Mouse (Mus musculus) erythroid progenitor cell, adult 5-6 weeks (primary cell): ENCODE data around the gene Srd5a1. TPM values are rescaled to one million over a fixed set of nuclear protein-coding genes. Genes with fewer than 3 reads are reported as not detected.
"Not testable (repeated sequence)": the region's sequence is repeated elsewhere in the genome, so short reads cannot be mapped to it uniquely, and the experiment has no call there.

Source experiments
- ATAC-seq: replicated peaks from 2 replicates; pipeline ENCODE4 v1.8.0; 2016; ENCODE audit warnings: moderate number of reproducible peaks, mild to moderate bottlenecking, moderate TSS enrichment, inconsistent platforms; ENCODE audit not compliant: poor library complexity, low FRiP score, severe bottlenecking
- total RNA-seq, 2 experiments: library from RNA; stranded (forward) in 1 of 2; stranded (reverse) in 1 of 2; fragments of 150-400 nt in 1 of 2; fragments of 186-747, 209-891 nt in 1 of 2; gene quantifications; 2 replicates each; pipeline versions ENCODE4 v1.2.3 to v1.2.4; 2015 to 2017; ENCODE audit warnings: low replicate concordance in 2 of 2

The Srd5a1 gene
- total RNA-seq, 2 experiments from 2014 or later = 2.1 TPM; not detected in 1

DNA sequence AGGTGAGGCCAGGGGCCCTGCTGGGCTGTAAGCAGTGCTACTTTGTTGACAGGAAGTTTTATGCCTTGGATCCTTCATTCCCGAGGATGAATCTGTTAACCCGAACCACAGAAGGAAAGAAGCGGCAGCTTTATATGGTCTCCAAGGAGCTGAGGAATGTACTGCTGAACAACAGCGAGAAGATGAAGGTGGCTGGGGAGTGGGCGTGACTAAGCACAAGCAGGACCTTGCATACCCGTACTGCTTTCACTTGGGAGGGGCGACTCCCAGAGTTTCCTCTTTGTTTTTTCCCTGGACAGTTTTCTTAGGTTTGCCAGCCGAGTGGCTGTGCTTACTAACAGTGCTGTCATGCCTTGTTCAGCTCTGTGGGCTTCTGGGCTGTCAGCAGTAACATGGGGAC, 19.3 kb upstream of the Srd5a1 start:
- no peak for ATAC-seq

DNA sequence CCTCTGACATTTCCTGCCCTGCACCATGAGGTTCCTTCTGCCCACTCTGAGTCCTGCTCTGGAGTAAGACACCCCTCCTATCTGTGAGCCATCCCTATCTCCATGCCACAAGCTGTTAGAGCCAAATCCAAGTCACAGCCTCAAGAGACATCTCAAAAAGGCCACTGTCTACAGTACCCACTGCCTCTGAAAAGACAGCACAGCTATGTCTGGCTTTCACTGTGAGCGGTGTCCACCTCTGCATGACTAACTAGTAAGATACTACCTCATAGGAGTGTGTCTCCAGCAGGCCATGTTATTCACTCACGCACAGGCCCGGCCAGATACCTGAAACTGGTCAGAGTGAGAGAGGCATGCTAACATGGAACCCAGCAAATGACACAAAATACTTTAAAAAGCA, 16.7 kb upstream of the Srd5a1 start:
- no peak for ATAC-seq

DNA sequence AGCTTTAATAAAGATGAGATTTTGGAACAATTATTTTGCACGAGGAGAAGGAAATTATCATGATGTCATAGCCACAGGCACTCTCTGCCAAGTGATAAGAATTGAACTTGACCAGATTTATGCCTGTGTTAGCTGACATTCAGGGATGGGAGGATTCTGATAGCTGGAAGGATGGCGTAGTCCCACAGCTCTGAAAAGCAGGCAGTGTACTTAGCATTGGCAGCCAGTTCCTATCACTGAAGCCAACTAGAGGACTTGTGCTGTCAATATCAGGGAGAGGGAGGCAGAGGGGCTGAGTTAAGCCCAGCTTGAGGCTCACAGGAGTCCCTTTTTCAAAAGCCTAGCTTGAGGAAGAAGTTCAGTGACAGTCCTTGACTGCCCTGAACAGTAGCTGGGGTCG, 13.3 kb upstream of the Srd5a1 start:
- no peak for ATAC-seq

DNA sequence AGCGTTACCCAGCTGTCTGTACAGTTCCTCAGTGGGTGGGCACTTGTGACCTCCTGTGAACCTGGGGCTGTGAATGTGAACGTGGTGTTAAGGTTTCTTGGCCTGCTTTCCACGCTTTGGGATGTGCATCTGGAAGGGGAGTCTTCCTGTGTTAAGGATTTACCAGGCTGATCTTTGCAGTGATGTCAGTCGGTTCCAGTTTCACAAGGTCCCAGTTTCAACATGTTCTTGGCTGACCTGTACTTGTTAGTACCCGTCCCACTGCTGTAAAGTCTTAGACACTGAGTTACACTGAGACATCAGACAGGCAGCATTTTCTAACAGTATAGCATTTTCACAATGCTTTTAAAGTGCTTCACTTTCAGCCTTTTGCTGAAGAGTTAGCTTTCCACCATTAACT, 12.6 kb upstream of the Srd5a1 start:
- no peak for ATAC-seq

DNA sequence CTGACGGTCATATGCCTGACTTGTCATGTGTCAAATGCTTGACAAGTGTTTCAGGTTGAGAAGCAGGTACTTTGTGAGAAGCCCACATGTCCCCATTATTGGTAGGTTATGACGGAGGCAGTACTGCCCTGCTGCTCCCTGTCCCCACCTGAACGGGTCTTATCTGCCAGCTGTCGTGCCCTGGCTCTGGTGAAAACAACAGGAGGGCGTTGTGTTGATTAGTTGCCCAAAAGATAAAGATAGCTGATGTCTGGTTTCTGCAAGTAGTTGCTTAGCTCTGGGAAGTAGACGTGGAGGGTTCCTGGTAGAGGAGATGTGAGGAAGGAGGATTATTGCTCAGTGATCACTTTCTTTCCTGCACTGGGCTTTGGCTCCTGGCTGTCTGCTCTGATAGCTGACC, 5.5 kb upstream of the Srd5a1 start:
- ATAC-seq = no peak

DNA sequence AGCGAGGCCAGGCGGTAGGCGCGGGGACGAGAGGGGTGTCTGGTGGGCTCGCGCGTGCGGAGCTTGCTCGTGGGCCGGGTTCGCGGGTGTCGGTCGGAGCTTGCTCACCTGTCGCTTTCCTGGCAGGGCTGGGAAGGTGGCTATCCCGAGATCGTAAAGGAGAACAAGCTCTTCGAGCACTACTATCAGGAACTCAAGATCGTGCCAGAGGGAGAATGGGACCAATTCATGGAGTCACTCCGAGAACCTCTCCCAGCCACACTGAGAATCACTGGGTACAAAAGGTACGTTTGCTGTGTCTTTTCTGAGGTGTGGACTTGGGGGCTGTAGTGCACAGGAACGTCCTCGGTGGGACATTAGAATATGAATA, 918 bp upstream of the Srd5a1 start:
- ATAC-seq = no peak

DNA sequence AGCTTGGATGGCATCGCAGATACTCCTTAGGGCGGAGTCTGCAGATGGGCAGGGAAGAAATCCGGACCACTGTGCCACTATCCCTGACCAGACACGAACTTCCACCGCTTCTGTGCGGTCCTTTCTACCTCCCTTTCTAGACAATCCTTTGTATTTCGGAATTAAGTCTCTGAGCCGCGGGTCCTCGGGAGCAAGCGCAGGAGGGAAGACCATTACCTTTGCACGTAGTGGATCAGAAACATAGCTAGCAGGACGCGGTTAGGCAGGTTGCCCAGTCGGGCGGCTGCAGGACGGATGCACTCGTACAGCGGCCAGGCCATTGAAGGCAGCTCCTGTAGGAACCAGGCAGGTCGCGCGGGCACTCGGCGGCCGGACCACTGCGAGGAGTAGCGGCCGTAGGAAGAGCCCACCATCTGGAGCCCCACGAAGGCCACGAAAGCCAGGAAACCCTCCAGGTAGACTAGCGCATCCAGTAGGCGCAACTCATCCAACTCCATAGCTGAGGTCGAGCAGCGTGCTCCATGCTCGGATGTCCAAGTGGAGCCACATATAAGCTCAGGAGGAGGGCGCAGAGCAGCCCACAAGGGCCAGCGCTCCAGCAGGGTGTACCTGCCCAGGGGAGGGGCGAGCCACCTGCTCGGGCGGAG, 368 bp downstream of the Srd5a1 start:
- peak; percentile 43 for ATAC-seq

DNA sequence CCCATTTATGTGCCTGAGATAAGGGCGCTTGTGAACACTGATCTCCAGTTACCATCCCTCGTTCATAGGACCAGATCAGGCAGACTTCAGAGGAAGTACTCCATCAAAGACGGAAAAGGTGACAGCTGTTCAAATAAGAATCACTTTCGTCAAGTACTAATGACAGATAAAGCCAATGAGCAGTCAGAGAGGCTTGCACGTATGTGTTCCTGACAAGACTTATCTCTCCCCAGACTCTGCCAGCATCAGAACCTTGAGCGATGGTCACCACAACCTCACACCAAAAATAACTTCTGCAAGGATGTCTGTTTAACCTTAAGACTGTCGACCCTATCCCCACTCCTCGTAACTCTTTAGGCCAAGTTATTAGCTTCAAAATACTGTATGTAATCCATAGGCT, 2.5 kb downstream of the Srd5a1 start:
- ATAC-seq = no peak

DNA sequence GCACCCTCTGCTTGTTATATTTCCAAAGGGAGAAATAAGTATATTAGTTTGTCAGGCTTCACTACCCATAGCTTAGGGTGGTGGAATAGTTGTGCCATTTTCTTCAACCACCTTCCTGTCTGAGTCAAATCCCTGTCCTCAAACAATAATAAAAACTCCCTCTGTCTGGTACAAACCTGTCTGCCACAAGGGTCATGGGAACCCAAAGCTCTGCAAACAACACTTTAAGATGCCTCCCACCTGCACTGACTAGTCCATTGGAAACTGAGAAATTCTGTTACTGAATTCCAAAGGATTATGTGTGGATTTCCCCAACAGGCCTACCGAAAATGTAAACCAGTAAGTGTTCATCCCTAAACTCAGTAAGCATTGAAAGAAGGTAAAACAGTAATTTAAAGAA, 6.6 kb downstream of the Srd5a1 start:
- no peak for ATAC-seq

DNA sequence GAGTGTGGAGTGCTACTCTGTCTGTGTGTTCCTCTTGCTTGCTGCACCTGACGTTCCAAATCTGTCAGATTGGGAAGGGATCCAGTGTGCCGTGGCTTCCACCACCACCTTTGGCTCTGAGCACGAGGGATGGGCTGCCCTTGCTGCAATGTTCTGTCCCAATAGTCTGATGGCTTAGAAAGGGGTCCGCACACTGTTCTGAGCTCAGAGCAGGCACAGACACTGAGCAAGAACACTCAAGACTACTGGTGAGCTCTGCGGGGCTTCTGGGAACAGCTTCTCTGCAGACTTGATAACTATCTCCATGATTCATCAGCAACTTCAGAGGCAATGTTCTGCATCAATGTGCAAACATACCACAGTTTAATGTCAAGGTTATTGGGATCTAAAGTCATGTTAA, 9.9 kb downstream of the Srd5a1 start:
- no peak for ATAC-seq

DNA sequence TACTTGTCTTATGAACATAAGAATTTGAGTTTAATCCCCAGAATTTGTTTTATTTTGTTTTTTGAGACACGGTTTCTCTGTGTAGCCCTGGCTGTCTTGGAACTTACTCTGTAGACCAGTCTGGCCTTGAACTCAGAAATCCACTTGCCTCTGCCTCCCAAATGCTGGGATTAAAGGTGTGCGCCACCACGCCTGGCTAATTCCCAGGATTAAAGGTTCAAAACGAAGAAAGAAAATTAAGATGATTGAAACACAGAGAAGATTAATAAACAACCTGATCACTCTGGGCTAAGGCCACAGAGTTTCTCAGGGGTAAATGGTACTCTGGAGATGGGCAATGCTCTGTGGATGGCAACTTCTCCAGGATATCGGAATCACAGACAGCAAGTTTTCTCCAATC, 10.4 kb downstream of the Srd5a1 start:
- ATAC-seq = not testable (repeated sequence)

DNA sequence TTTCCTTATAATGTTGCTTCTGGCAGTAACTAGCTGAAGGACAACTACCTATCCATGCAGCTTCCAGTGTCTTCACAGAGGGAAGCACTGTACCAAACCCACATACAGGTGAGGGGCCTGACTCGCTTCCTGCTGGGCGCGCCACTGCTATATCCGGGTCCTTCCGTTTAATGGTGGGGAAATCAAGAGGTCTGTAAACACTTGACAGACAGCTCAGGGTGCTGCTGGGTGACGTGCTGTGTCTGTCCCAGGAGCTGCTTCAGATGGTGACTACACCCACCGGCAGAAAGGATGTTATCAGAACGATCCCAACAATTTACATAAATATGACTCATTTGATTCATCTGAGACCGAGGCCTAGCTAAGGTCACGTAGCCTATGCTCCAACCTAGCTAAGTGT, 12.4 kb downstream of the Srd5a1 start:
- no peak for ATAC-seq

DNA sequence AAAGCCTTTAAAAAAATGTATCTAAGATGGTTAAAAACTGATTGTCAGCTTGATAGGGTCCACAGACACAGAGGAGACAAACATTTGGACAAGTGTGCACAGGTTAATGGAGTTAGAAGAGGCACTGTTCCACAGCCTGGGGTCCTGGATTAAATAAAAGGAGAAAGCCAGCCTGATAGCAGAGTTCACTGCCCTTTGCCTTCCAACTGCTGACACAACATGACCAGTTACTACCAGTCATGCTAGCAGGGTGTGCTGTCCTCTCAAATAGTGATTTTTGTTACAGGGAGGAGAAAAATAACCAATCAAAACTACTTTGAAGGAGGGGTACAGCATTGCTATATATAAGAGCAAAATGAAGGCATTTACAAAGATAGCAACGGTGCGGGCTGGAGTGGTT, 14.7 kb downstream of the Srd5a1 start:
- no peak for ATAC-seq

DNA sequence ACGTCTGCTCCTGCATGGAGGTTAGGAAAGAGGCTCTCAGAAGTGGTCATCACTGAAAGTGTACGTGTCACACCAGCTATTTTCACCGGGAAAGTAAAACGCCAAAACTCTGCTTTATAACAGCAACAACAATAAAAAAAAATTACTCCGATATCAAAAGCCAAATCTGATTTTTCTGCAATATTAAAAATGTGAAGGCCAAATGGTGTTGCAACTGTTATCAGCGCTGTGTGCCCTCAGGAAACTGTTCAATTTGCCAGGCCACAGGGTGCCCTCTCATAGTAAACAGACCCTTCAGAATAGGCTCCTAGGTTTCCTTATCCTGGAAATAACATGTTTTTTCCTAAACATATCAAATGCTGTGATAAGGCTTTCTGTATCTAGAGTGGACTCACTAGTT, 15.3 kb downstream of the Srd5a1 start:
- ATAC-seq = no peak

DNA sequence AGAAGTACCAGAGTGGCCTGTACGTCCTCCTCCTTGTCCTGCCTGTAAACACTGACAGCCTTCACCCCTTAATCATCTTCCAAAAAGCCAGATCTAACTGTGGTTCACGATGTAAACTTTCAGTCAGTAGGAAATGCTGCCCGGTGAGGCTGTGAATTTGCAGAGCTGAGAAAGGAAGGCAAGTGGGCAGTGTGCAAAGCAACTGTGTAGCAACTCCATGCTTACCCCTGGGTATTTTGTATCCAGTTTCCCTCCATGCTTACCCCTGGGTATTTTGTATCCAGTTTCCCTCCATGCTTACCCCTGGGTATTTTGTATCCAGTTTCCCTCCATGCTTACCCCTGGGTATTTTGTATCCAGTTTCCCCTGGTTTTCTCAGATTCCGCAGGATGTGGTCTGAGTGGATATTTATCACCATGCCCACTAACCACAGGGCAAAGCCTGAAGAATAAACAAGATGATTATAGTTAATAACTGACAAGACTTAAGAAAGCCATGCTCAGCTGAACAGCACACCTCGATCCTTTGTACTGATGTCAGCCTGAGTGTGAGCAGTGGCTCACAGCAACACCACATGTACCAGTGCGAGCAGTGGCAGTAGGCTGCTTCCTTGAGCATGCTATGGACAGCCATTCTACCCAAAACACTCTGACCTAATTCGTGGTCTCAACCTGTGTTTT, 16.5 kb downstream of the Srd5a1 start:
- no peak for ATAC-seq

DNA sequence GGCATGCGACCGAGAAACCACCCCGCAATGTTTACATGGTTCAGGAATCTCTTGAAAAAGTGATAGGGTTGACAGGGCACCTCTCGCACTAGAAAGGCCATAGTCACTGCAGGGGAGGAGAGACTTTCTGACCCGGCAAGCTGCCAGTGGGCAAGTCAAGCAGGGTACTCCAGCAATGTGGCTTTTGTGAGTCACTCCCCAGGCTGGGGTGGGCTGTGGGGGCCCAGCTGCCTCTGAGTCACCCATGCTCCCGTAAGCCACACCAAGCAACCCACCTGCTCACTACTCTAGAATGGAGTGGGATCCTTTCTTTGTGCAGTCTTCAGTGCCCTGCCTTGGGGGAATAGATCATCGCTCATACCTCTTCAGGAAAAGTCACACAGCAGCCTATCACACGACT, 17.8 kb downstream of the Srd5a1 start:
- no peak for ATAC-seq

DNA sequence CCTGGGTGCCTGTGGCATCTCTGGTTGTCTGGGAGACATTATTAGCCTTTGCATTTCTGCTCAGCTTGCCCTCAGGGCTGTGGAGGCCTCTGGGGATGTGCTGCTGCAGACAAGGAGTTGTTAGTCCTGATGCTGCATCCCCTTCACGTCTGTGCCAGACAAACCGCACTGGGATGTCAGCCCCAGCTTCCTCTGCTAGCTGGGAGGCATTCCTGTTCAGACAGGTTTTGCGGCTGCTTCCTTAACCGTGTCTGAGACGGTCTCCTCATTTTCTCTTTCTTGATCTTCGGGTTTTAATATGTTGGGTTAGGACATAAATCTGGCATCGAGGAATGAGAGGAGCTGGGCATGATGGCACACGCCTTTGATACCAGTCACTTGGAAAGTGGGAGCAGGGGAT, 19.0 kb downstream of the Srd5a1 start:
- ATAC-seq = no peak

DNA sequence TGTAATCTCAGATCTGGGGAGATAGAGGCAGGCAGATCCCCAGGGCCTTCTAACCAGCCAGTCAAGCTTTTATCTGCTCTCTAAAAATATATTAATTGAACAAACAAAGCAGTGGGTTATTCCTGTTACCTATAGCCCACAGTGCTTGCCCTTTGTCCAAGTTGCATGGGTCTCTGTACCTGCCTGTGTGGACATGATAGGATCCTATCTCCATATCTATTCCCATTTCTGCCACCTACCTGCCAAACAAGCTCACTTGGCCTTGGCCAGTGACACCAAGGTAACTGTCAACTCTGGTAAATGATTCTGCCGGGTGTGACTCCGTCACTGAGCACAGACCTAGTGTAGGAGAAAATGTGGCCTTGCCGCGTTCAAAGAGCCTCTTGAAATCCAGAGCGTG, 19.9 kb downstream of the Srd5a1 start:
- no peak for ATAC-seq

DNA sequence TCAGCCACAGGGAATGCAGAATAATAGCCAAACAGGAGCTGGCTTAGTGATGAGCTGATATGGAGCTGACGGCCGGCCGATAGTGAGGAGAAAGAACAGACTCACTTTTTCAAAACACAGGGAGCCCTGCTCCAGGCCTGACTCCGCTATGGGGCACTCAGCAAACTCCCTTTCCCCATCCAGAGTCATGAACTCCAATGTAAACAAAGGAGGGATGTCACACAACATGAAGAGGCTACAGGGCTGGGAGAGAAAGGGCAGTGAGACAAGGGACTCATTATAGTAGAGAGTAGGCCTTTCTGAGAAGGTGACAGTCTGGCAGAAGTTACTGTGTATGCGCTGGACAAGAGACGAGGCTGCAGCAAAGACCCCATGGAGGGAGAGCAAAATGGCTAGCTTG, 23.0 kb downstream of the Srd5a1 start:
- no peak for ATAC-seq

DNA sequence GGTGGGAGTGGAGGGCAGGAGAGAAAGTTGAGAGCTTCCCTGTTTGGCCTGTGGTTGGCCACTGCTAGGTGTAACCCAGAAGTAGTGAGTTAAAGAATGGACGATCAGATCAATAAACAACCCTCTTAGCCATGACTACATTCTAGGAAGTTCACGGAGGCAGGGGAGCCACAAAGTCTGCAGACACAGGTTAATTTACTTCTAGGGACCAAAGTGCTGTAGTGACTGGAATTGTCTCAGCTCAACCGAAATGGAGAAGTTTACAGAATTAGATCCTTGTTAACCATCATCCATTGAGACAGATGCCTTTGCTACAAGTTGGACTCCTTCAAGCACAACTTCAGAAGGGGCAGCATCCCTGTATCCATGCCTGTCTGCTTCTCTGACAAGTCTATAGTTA, 23.4 kb downstream of the Srd5a1 start:
- no peak for ATAC-seq

DNA sequence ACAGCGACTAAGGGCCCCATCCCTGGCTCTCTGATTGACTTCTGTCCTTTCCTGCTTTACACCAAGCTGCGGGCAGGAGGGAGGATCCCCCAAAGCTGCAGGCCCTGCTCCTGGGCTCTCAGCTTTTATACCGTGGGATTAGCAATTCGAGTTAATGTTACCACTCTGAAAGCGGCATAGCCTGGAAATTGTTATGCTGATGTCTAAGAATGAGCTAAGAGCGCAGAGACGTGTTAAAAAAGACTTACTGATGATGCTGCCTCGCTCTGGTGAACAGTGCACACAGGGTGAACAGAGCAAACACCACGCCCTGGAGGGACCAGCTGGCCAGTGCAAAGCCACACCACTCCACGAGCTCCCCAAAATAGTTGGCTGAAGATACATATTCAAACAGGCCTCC, 24.9 kb downstream of the Srd5a1 start:
- no peak for ATAC-seq

DNA sequence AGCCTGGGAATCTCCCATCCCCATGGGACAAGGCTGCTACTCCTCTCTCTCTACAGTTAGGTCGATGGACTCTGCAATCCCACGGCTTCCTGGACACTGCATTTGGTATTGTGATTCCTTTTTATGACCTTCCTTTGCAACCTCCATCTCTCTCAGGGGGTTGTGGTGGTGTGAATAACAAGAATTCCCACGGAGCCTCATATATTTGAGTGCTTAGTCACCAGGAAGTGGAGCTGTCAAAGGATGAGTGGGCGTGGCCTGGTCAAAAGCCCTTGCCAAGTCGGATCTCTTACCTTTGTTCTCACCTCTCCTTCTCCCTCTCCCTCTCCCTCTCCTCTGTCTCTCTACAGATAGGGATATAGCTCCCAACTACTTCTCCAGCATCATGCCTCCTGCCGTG, 25.4 kb downstream of the Srd5a1 start:
- ATAC-seq = no peak
